Mouse (Mus musculus) gastrocnemius, postnatal 25 days (tissue): ENCODE results near the gene Tnrc6b. TPM values are rescaled to one million over a fixed set of nuclear protein-coding genes. Genes with fewer than 3 reads are reported as not detected.

Experiments
- DNase-seq: peaks from one replicate; pipeline ENCODE4 v3.0.0; 2022
- long read RNA-seq, 2 experiments: library from polyadenylated mRNA; stranded (forward); transcript quantifications; one replicate each; pipeline ENCODE4 v2.0.0; 2021
- total RNA-seq, 2 experiments: library from RNA; stranded (reverse); gene quantifications; 1 replicate in 1 of 2; 2 replicates in 1 of 2; pipeline ENCODE4 v1.2.3; 2021

The Tnrc6b gene
- 10 to 100 TPM; 43.2 to 43.7 TPM for total RNA-seq
- long read RNA-seq, experiment 1, partial matches to known transcripts = 0 of 1 reads
- long read RNA-seq, experiment 1, other reads (novel, unspliced or antisense) = 1 of 1 reads
- long read RNA-seq, experiment 2, partial matches to known transcripts = 1 of 3 reads
- long read RNA-seq, experiment 2, other reads (novel, unspliced or antisense) = 2 of 3 reads

- DNase-seq = peak; percentile 99
Measured at GRCm38 (mm10) chr15:80710608-80711363, at the start of gene Tnrc6b. Gene Tnrc6b, plus strand, starts transcription at chr15:80711313.

- DNase-seq = no peak
Measured at GRCm38 (mm10) chr15:80664444-80664843, 46.7 kb upstream of the Tnrc6b start.

GRCm38 (mm10) chr15:80671295-80672252 is 39.5 kb upstream of the Tnrc6b start, which contains the start of gene Fam83f:
Gene Fam83f, plus strand, starts transcription at chr15:80671847.
- peak; percentile 19 for DNase-seq

GRCm38 (mm10) chr15:80672810-80673209 is 38.3 kb upstream of the Tnrc6b start:
- DNase-seq = no peak

GRCm38 (mm10) chr15:80673337-80674095 is 37.6 kb upstream of the Tnrc6b start:
- no peak for DNase-seq

GRCm38 (mm10) chr15:80674700-80675099 is 36.4 kb upstream of the Tnrc6b start:
- DNase-seq = no peak

- no peak for DNase-seq
Measured at GRCm38 (mm10) chr15:80679515-80680215, 31.4 kb upstream of the Tnrc6b start.

- DNase-seq = no peak
Measured at GRCm38 (mm10) chr15:80680347-80681030, 30.6 kb upstream of the Tnrc6b start.

- DNase-seq = no peak
Measured at GRCm38 (mm10) chr15:80681466-80681881, 29.6 kb upstream of the Tnrc6b start.

- no peak for DNase-seq
Measured at GRCm38 (mm10) chr15:80682343-80682742, 28.8 kb upstream of the Tnrc6b start.

- no peak for DNase-seq
Measured at GRCm38 (mm10) chr15:80683151-80683550, 28.0 kb upstream of the Tnrc6b start.

GRCm38 (mm10) chr15:80683990-80684389 is 27.1 kb upstream of the Tnrc6b start:
- DNase-seq = no peak

- DNase-seq = no peak
Measured at GRCm38 (mm10) chr15:80684786-80685602, 26.1 kb upstream of the Tnrc6b start.

- DNase-seq = no peak
Measured at GRCm38 (mm10) chr15:80685603-80685895, 25.6 kb upstream of the Tnrc6b start.

- DNase-seq = no peak
Measured at GRCm38 (mm10) chr15:80688536-80688935, 22.6 kb upstream of the Tnrc6b start.

GRCm38 (mm10) chr15:80693492-80693891 is 17.6 kb upstream of the Tnrc6b start:
- DNase-seq = no peak

- no peak for DNase-seq
Measured at GRCm38 (mm10) chr15:80694125-80694910, 16.8 kb upstream of the Tnrc6b start.

- no peak for DNase-seq
Measured at GRCm38 (mm10) chr15:80697564-80697963, 13.5 kb upstream of the Tnrc6b start.
